Mouse (Mus musculus) testis, adult 2 months (tissue): ENCODE measurements around the gene Washc3.

Experiments
- CTCF ChIP-seq: fragments of 200-500 bp; IDR thresholded peaks from 2 replicates; pipeline ENCODE4 v1.5.1; 2012; ENCODE audit warnings: low read depth, mild to moderate bottlenecking, inconsistent platforms, low read length, moderate library complexity; ENCODE audit not compliant: control insufficient read depth, insufficient read depth, insufficient replicate concordance
- POLR2A ChIP-seq: fragments of 200-500 bp; IDR thresholded peaks from 2 replicates; pipeline ENCODE4 v1.6.1; 2012; ENCODE audit warnings: low read depth, mild to moderate bottlenecking, inconsistent platforms, low read length, moderate library complexity; ENCODE audit not compliant: control insufficient read depth

DNA sequence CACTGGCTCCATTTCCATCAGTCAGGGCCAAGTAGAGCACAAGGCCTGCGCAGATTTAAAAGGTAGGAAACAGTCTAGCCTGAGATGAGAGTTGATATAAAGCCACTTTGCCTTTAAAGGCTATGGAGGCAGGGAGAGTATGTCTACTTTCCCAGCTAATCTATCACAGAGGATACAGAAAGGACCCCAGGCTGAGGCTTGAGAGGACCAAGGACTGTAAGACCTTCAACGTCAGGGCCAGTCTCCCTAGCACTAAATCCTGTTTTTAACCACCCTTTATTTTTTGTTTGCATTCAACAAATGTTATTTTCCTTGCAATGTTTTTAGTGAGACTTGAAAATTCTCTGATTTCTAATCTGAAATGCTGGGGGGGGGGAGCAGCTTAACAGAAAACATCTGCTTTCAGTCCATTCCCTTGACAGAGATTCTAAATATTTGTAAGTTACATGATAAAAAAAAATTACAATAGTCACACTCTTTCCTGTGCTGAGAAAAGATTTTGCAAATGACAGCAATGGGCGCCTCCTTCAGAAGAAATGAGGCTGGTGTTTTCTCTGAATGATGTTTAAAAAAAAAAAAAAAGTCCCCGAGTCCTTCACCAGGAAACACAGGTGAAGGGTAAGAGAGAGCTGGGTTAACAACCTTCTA lies 83.6 kb downstream of the Washc3 start:
- TF ChIP-seq CTCF = no peak
- TF ChIP-seq POLR2A = no peak
